Mouse (Mus musculus) embryonic facial prominence, embryonic 14.5 days (tissue): ENCODE measurements at regions not wholly inside any gene's neighbourhood (a gene's known extent, or its start where the extent isn't known, plus 50 kb on each side); places are given as distances from the start of the nearest gene placed in this dataset.
A peak's percentile ranks its signal among the peaks of the same experiment; 100 is the strongest.

Source experiments
- ATAC-seq: fragments of 200-750 bp; cut with Nextera tagmentation; 2 replicates; pipeline ENCODE4 v1.8.0; 2017; ENCODE audit warnings: low read depth, moderate number of reproducible peaks, moderate TSS enrichment
- DNase-seq: peaks from one replicate; pipeline ENCODE4 v3.0.0-alpha.2; 2015; ENCODE audit warnings: low spot score
- H3K27ac ChIP-seq: fragments of 300-500 bp; sonication (generic); replicated peaks from 2 replicates; pipeline ENCODE4 v1.5.1; 2014; ENCODE audit warnings: low read depth, mild to moderate bottlenecking, low read length, moderate library complexity
- H3K27me3 ChIP-seq: fragments of 300-500 bp; sonication (generic); replicated peaks from 2 replicates; pipeline ENCODE4 v1.6.1; 2014; ENCODE audit warnings: low read length; ENCODE audit not compliant: control insufficient read depth, insufficient read depth
- H3K36me3 ChIP-seq: fragments of 300-500 bp; sonication (generic); 2 replicates; pipeline ENCODE4 v1.6.1; 2014; ENCODE audit warnings: low read length, mixed read lengths; ENCODE audit not compliant: control insufficient read depth, insufficient read depth
- H3K4me1 ChIP-seq: fragments of 300-500 bp; sonication (generic); 2 replicates; pipeline ENCODE4 v1.6.1; 2014; ENCODE audit warnings: antibody characterized with exemption, low read length; ENCODE audit not compliant: control insufficient read depth, insufficient read depth
- H3K4me2 ChIP-seq: fragments of 300-500 bp; sonication (generic); 2 replicates; pipeline ENCODE4 v1.6.1; 2014; ENCODE audit warnings: low read depth, mild to moderate bottlenecking, low read length, moderate library complexity, mixed read lengths
- H3K4me3 ChIP-seq: fragments of 300-500 bp; sonication (generic); 2 replicates; pipeline ENCODE4 v1.5.1; 2014; ENCODE audit warnings: low read depth, mild to moderate bottlenecking, low read length
- H3K9ac ChIP-seq: fragments of 300-500 bp; sonication (generic); 2 replicates; pipeline ENCODE4 v1.6.1; 2014; ENCODE audit warnings: low read depth, mild to moderate bottlenecking, low read length, moderate library complexity, mixed read lengths
- H3K9me3 ChIP-seq: fragments of 300-500 bp; sonication (generic); 2 replicates; pipeline ENCODE4 v1.6.1; 2016; ENCODE audit warnings: low read length; ENCODE audit not compliant: control insufficient read depth
- WGBS: fragments of 180-500 bp; shearing (Covaris S2); extraction: QIAGEN DNeasy Blood & Tissue Kit; methylation state at CpG from one replicate; pipeline ENCODE4 v1.1.7; 2014; 5-methylcytosine and 5-hydroxymethylcytosine counted together

DNA sequence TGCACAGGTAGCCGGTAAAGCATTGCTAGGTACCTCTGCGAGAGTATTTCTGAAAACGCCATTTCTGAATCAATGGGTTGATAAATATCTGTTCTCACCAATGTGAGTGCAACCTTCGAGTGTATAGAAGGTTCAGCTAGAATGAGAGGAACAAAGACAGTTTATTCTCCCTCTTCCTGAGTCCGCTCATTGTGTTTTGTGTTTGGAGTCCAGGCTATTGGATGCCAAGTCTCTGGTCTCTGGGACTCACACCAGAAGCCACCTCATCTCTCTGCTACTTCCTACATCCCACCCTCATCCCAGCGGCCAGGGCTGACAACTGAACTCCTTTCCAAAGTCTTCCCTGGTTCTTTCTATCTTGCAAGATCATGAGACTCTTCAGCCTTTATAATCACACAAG, 62.7 kb downstream of the Lrrc30 start:
- WGBS = 86% methylated on average over 6 of the region's 6 CpGs
- no peak overlapping the region for H3K4me2 ChIP-seq
- H3K36me3 ChIP-seq = no peaks in the 10 kb centered on the region
- no peaks in the 10 kb centered on the region for H3K27me3 ChIP-seq
- DNase-seq = no peak
- H3K27ac ChIP-seq = no peak overlapping the region
- H3K9me3 ChIP-seq = no peaks in the 10 kb centered on the region
- H3K9ac ChIP-seq = no peak overlapping the region
- no peaks in the 10 kb centered on the region for H3K4me1 ChIP-seq
- no peak for ATAC-seq
- H3K4me3 ChIP-seq = no peak overlapping the region

GRCm38 (mm10) chr17:67566216-67566615, 66.3 kb downstream of the Lrrc30 start:
- H3K27me3 ChIP-seq = no peaks in the 10 kb centered on the region
- WGBS = 73% methylated on average over 11 of the region's 11 CpGs
- no peak overlapping the region for H3K4me3 ChIP-seq
- H3K27ac ChIP-seq = no peak overlapping the region
- H3K9ac ChIP-seq = no peak overlapping the region
- no peaks in the 10 kb centered on the region for H3K9me3 ChIP-seq
- no peaks in the 10 kb centered on the region for H3K36me3 ChIP-seq
- no peak overlapping the region for H3K4me2 ChIP-seq
- DNase-seq = no peak
- no peak for ATAC-seq
- H3K4me1 ChIP-seq = no peaks in the 10 kb centered on the region

GRCm38 (mm10) chr17:67565746-67566145, 66.8 kb downstream of the Lrrc30 start:
- Histone ChIP-seq H3K4me1 (no peaks in the 10 kb centered on the region), H3K36me3 (no peaks in the 10 kb centered on the region), H3K27me3 (no peaks in the 10 kb centered on the region), H3K4me3 (no peak overlapping the region), H3K9ac (no peak overlapping the region), H3K27ac (no peak overlapping the region), H3K4me2 (no peak overlapping the region), H3K9me3 (no peaks in the 10 kb centered on the region)
- ATAC-seq (no peak), DNase-seq (no peak)
- 42% methylated on average over 3 of the region's 3 CpGs for WGBS

GRCm38 (mm10) chr17:67564845-67565244, 67.7 kb downstream of the Lrrc30 start:
- DNase-seq (no peak), ATAC-seq (no peak)
- Histone ChIP-seq H3K4me3 (no peak overlapping the region), H3K27me3 (no peaks in the 10 kb centered on the region), H3K9ac (no peak overlapping the region), H3K4me1 (no peaks in the 10 kb centered on the region), H3K36me3 (no peaks in the 10 kb centered on the region), H3K27ac (no peak overlapping the region), H3K4me2 (no peak overlapping the region), H3K9me3 (no peaks in the 10 kb centered on the region)
- 49% methylated on average over 3 of the region's 3 CpGs for WGBS

DNA sequence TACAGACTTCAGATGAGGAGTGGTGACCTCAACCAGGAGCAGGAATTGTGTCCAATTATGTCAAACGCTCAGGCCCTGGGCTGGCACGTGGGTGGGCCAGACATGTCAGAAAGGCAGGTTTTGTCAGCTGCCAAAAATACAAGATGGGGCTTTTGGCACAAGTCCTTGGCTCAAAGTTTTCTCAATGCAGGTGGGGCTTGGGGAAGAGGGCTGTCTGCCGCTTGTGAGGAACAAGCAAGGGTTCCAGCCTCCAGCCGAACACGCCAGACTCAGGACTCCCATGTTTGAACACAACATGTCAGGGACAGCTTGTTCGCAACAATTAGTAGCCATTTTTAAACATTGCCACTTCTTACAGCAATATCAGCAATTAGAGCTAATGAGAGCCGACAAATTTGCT, 69.5 kb downstream of the Lrrc30 start:
- H3K9me3 ChIP-seq = no peaks in the 10 kb centered on the region
- DNase-seq (no peak), ATAC-seq (no peak)
- H3K36me3 ChIP-seq = no peaks in the 10 kb centered on the region
- H3K9ac ChIP-seq = no peak overlapping the region
- H3K4me3 ChIP-seq = no peak overlapping the region
- H3K27me3 ChIP-seq = no peaks in the 10 kb centered on the region
- no peaks in the 10 kb centered on the region for H3K4me1 ChIP-seq
- no peak overlapping the region for H3K4me2 ChIP-seq
- H3K27ac ChIP-seq = no peak overlapping the region
- WGBS = 61% methylated on average over 7 of the region's 7 CpGs

DNA sequence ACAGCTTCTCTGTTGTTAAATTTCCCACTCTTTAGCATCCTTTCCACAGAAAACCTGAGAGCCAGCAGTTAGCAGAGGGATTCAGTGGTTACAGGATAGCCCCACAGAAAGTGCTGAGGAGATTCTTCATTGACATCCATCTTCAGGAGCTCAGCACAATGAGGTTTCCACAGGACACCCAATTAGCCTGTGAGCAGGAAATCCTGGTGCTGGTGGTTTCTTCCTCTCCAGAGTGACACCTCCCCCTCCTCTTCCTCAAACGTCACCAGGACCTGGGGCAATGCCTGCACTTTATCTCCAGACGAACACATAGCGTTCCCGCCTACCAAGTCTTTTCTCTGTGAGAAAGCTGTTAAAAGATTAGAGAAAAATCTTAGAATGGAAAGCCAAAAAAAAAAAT, 70.7 kb downstream of the Lrrc30 start:
- H3K27me3 ChIP-seq = no peaks in the 10 kb centered on the region
- H3K4me1 ChIP-seq = no peaks in the 10 kb centered on the region; the same call in 1 of the 2 replicates
- no peak for ATAC-seq
- H3K4me2 ChIP-seq = no peak overlapping the region
- 55% methylated on average over 4 of the region's 4 CpGs for WGBS
- no peak overlapping the region for H3K9ac ChIP-seq
- H3K27ac ChIP-seq = no peak overlapping the region
- H3K36me3 ChIP-seq = no peaks in the 10 kb centered on the region
- DNase-seq = no peak
- H3K4me3 ChIP-seq = no peak overlapping the region
- no peaks in the 10 kb centered on the region for H3K9me3 ChIP-seq

- ATAC-seq = no peak
- Histone ChIP-seq H3K4me2 (no peak overlapping the region), H3K27me3 (no peaks in the 10 kb centered on the region), H3K4me3 (no peak overlapping the region), H3K36me3 (no peaks in the 10 kb centered on the region), H3K4me1 (no peaks in the 10 kb centered on the region; the same call in 1 of the 2 replicates), H3K9ac (no peak overlapping the region), H3K27ac (no peak overlapping the region), H3K9me3 (no peaks in the 10 kb centered on the region)
- 64% methylated on average over 7 of the region's 7 CpGs for WGBS
- peak; percentile 20 for DNase-seq
These were observed 75.1 kb downstream of the Lrrc30 start for GRCm38 (mm10) chr17:67557351-67557870.

DNA sequence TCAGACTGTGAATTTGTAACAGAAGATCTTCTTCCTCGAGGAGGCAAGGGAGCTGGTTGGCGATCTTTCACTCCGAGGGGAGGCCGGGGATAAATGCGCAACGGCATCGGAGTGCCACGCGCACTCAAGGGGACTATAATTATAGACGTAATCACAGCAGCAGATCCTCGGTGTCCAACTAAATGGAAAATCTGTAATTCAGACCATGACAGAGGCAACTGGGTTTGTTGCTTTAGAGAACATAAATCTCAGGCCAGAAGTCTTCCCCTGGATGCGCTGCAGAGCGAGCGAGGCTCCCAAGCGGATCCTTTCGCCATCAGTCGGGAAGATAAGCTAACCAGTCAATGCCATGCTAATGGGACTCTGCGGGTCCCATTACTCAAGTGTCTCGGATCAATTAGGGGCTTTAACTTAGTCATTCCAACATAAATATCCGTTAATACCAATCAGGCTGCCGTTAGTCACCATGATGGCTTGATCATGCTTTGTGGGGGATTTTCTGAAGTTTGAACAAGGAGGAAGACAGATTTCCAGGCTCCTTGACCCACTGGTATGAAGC, 79.9 kb downstream of the Lrrc30 start:
- Histone ChIP-seq H3K4me2 (no peak overlapping the region), H3K27me3 (no peaks in the 10 kb centered on the region), H3K9me3 (no peaks in the 10 kb centered on the region), H3K27ac (no peak overlapping the region), H3K4me3 (no peak overlapping the region), H3K4me1 (peaks cover 5% of the 10 kb centered on the region; the same call in 1 of the 2 replicates), H3K36me3 (no peaks in the 10 kb centered on the region), H3K9ac (no peak overlapping the region)
- DNase-seq = no peak
- ATAC-seq = no peak
- WGBS = 88% methylated on average over 21 of the region's 21 CpGs
